Mouse (Mus musculus): ENCODE measurements around the gene Syt7. TPM values are rescaled to one million over a fixed set of nuclear protein-coding genes. Genes with fewer than 3 reads are reported as not detected.

Syt7 gene
- total RNA-seq, 2 experiments from 2014 or later = 301 to 303 TPM

DNA sequence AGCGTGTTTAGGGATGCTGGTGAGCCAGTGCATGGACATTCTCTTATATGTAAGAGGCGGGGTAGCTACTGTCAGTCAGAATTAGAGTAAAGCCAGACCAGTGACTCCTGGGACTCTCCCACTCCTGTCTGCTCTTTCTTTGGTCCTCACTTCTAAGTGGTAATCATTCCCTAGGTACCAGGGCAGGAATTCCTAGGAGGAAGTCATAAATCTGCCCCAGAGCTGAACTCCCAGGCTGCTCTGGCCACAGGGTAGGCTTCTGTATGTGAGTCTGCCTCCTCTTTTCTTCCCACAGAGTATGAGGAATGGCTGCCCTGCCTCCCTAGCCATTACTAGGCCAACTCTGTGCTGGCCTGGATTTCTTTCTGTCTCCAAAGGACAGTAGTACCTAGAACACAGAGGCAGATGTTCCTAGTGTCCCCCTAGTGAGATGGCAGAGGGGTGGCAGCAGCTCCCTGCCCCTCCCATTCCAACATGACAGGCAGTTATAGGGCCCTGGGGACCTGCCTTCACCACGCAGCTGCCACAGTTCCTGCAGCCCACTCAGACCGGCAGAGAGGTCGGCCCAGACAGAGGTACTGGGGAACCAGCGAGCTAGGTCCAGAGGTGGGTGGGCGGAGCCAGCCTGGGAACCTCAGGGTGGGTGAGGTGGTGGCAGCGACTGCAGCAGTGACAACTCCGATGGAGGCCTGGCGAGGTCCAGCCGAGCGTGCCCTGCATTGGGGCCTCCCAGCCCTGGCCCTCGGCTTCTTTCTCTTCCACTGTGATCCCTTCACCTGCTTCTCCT lies 36.8 kb downstream of the Syt7 start:
- DNase-seq = no peak

- DNase-seq = no peak
These were observed 37.4 kb downstream of the Syt7 start for GRCm38 (mm10) chr19:10426312-10426711.

- DNase-seq = no peak
These were observed 37.9 kb downstream of the Syt7 start for GRCm38 (mm10) chr19:10426793-10427192.

DNA sequence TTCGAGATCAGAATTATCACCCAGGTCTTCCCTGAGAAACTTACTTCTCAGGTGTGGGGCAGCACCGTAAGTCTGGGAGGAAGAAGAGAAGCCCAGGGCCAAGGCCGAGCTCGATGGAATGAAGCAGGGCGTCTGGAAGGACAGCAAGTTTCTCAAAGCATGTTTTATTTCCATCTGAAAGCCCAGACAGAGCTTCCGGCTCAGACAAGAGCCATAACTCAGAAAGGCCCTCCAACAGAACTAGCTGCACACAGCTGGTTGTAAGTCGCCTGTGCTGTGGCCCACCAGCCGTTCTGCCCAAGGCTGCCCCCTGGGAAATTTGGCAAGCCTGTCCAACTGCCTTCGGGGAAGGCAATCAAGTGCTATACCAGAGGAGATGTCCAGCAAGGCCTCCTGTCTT lies 38.5 kb downstream of the Syt7 start:
- no peak for DNase-seq

- DNase-seq = no peak
These were observed 40.5 kb downstream of the Syt7 start for GRCm38 (mm10) chr19:10429371-10429770.

GRCm38 (mm10) chr19:10431410-10431809 lies 42.5 kb downstream of the Syt7 start:
- no peak for DNase-seq

DNA sequence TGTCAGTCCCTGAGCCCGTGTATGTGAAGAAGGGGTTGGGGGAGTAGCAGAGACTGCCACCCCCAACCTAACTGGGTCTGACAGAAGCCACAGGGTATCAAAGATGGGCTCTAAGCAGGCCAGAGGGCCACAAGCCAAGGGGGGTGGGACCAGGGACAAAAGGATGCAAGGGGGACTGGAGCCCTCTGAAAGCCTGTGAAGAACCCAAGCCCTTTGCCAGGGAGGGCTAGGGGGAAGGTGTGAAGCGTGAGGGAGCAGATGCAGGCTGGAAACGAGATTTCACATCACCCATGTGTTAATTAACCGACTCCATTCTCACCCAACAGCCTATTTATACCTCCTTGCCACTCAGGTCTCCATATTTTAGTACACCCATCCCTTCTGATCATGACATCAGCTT lies 43.0 kb downstream of the Syt7 start:
- DNase-seq = no peak

DNA sequence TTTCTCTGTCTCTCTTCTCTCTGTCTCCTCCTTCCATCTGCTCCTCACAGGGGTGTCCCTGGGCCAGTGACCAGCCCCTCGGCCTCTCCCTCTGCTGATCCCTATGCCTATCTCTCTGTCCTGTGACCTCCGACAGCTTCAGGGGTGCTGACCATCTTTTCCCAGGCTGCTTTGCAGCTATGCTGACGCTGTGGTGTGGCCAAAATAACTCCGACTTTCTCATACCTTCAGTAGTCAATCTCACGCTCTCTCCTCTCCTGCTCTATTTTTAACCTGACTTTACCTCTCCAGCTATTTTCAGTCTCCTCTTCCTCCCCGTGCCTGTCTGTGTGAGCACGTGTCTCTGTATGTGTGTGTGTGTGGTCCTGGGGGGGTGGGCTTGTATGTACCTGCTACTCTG lies 44.3 kb downstream of the Syt7 start:
- no peak for DNase-seq

- DNase-seq = peak; percentile 37 to 45
These were observed 45.1 kb downstream of the Syt7 start for GRCm38 (mm10) chr19:10433879-10434540.

- no peak for DNase-seq
These were observed 46.0 kb downstream of the Syt7 start for GRCm38 (mm10) chr19:10434927-10435326.

DNA sequence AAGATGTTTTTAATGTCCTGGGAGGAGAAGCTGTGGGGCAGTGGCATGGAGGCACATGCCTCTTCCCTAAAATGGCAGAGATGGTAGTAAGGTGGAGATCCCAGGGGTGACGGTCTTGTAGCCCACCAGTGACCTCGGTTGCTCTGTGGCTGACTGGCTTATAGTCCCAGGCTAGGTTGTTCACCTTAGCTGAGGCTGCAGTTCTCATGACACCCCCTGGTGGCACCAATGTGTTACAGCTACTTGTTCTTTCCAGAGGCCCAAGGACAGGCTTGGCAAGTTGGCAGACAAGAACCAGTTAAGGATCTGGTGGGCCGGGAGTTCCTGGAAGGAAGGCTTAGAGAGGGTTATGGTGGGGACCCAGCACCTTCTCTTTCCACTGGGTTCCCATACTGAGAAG lies 47.0 kb downstream of the Syt7 start:
- peak in 1 of 2 experiments; percentile 58 for DNase-seq

- DNase-seq = no peak
These were observed 47.8 kb downstream of the Syt7 start for GRCm38 (mm10) chr19:10436726-10437125.

- no peak for DNase-seq
These were observed 48.6 kb downstream of the Syt7 start for GRCm38 (mm10) chr19:10437521-10437920.

DNA sequence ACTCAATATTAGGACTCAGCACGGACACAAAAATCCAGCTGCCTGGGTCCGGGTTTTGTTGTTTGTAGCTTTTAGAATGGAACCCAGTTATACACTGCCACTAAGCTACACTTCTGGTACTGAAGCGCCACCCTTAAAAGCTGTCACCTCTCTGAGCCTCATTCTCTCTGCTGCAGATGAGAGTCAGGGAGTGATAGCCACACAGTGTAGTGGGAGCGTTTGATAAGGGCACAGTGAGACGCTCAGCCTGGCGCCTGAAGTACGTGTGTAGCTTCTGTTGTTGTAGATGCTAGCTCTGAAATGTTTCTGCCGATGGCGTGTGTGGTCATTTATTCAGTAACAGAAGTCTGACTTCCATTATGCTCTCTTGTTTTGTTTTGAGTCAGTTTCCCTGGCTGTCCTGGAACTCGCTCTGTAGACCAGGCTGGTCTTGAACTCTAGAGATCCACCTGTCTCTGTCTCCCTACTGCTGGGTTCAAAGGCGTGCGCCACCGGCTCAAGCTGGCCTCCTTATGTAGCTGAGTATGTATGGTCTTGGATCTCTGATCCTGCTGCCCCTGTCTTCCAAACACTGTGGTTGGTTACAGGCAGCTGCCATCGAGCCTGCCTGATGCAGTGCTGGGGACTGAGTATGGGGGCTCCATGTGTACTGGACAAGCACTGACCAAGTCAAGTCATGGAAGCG lies 55.9 kb downstream of the Syt7 start:
- DNase-seq = no peak

- no peak for DNase-seq
These were observed 59.4 kb downstream of the Syt7 start for GRCm38 (mm10) chr19:10448275-10448674.

GRCm38 (mm10) chr19:10449190-10449589 lies 60.3 kb downstream of the Syt7 start:
- DNase-seq = no peak

DNA sequence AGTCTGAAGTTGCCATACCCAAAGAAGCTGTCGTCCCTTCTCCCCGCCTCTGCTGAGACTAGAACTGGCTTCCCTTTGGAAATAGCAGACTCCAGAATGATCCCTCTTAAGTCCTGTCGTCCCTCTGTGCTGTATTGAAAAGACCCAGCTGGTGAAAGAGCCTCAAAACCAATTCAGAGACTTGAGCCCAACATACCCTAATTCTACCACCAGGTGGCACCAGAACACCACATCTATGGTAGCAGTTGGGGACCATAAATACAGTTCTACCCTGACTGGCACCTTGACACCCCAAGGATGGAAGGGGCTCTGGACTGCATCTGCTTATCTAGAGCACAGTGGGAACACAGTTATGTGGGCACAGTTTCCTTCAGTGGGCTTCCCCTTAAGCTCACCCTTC lies 60.8 kb downstream of the Syt7 start:
- DNase-seq = peak; percentile 69 to 81

DNA sequence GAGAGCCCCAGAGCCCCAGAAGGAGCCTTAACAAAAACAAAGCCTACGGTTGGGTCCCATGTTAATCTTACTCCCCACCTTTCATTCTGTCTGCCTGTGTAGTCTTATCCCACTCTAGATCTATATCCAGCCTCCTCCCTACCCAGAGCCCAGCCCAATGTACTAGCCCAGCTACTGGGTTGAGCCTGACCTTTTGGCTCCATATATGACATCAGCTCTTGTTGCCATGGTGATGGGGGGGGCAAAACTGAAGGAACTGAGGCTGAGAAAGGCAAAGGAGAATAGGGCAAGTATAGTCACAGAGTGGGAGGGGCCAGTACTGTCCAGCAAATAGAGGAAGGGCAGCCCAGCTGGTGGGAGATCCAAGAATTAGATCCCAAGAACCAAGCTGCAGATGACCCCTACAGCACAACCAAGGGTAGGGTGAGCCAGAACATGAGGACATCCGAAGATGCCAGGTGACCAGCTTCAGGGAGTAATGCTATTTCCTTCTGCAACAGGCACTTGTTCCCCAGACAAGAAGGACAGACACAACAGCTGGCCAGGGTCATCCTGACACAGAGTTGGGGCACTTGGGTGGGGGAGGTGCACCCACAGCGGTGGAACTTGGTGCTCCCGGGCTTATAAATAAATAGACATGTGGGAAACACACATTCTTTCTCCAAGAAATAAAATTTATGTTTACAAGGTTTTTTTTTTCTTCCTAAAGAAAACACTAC lies 66.0 kb downstream of the Syt7 start:
- DNase-seq = no peak

DNA sequence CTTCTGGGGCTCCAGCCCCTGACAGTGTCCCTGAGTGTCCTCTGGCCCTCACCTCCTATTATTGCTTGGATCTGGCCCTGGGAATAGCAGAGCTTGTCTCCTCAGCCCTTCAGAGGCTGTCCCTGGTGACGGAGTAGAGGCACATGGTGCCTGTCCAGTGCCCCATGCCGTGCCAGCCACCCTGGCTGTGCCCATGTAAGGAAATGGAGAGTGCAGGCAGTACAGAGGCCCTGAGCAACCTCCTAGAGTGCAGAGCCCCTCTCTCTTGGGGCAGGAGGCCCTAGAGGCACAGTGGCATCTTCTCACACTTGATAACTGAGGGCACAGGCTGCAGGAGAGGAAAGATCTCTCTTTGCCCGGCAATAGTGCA lies 66.5 kb downstream of the Syt7 start:
- no peak for DNase-seq

- peak; percentile 60 to 70 for DNase-seq
These were observed 68.0 kb downstream of the Syt7 start, which contains the start of gene Lrrc10b for GRCm38 (mm10) chr19:10456752-10457483. Gene Lrrc10b (minus strand): TSS chr19:10457473.

DNA sequence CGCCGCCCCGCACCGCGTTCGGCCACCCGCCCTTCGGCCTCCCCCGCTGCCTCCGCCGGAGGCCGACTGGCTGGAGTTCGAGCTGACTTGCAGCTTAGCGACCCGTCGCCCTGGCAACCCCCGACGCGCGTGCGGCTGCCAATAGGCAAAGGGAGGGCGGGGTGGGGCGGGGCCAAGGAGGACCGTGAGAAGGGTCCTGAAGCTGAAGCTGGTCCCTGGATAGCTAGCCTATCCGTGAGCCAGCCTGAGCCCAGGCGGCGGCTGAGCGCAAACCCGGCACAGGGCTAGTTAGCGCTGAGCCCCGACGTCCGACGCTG lies 68.6 kb downstream of the Syt7 start:
- peak; percentile 66 to 77 for DNase-seq

DNA sequence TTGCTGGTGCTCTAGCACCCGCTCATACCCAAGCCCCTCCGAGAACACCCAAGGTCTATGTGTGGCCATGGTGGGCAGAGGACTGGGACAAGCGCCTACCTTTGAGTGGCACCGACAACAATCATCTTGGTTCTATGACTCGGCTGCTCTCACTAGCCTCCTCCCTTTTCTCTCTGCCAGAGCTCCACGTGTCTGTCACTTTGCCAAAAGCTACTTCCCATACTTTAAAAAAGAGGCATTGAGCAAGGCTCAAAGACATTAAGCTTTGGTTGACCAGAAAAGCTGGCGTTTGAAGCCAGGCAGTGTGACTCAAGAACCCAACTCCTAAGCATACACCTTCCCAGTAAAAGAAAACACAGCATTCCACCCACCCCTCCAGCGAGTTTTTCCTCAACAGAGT lies 69.2 kb downstream of the Syt7 start:
- DNase-seq = no peak
